Mouse (Mus musculus) liver (tissue): ENCODE data around the gene Cbfa2t2.
"Not testable (repeated sequence)": the region's sequence is repeated elsewhere in the genome, so short reads cannot be mapped to it uniquely, and the experiment has no call there.

Source experiments
- DNase-seq: peaks from one replicate; pipeline ENCODE4 v3.0.0-alpha.2; 2020; ENCODE audit warnings: mixed read lengths

The Cbfa2t2 gene

DNA sequence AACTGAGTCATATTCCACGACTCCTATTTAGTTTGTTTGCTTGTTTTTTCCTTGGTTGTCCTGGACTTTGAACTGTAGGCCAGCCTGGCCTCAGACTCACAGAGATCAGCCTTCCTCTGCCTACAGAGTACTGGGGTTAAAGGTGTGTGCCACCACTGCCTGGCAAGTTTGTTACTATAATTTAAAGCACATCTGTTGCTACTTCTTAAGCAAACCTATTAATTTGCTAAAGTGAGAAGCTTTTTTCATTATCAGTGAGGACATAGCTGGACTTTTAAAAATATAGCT is 38.7 kb downstream of the Cbfa2t2 start:
- no peak for DNase-seq

- DNase-seq = no peak
These were observed 39.6 kb downstream of the Cbfa2t2 start for GRCm38 (mm10) chr2:154475861-154476260.

GRCm38 (mm10) chr2:154477028-154477427 is 40.7 kb downstream of the Cbfa2t2 start:
- no peak for DNase-seq

DNA sequence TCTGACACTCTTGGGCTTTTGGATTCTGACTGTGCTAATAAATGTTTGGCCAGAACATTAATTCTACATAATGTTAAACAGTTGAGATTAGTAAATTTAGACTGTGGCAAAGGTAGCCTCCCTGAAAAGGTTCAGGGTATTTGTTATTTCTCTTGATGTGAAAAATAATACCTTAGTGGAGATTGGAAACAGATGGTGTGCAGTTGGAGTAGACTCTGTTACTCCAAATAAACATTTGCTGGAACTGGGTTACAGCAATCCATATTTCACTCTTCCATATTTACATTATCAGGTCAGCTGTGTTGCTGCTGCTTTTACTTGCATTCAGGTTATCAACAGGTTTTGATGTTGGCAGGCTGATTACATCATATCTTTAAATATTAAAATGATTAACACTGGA is 55.5 kb downstream of the Cbfa2t2 start:
- DNase-seq = no peak

GRCm38 (mm10) chr2:154493559-154493958 is 57.3 kb downstream of the Cbfa2t2 start:
- not testable (repeated sequence) for DNase-seq

GRCm38 (mm10) chr2:154495021-154495420 is 58.7 kb downstream of the Cbfa2t2 start:
- DNase-seq = no peak

- no peak for DNase-seq
These were observed 62.3 kb downstream of the Cbfa2t2 start for GRCm38 (mm10) chr2:154498571-154498970.

- DNase-seq = no peak
These were observed 63.5 kb downstream of the Cbfa2t2 start for GRCm38 (mm10) chr2:154499717-154500247.

DNA sequence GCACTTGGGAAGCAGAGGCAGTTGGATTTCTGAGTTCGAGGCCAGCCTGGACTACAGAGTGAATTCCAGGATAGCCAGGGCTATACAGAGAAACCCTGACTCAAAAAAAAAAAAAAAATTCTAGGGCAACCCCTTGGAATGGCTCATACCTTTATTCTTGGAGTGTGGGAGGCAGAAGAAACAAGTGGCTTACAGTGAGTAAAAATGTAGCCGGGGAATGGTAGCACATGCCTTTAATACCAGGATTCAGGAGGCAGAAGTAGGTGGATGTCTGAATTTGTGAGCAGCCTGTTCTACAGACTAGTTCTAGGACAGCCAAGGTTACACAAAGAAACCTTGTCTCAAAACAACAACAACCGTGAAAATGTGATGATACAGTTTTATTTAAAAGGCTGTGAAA is 64.5 kb downstream of the Cbfa2t2 start:
- DNase-seq = no peak

- no peak for DNase-seq
These were observed 70.8 kb downstream of the Cbfa2t2 start for GRCm38 (mm10) chr2:154507076-154507475.

DNA sequence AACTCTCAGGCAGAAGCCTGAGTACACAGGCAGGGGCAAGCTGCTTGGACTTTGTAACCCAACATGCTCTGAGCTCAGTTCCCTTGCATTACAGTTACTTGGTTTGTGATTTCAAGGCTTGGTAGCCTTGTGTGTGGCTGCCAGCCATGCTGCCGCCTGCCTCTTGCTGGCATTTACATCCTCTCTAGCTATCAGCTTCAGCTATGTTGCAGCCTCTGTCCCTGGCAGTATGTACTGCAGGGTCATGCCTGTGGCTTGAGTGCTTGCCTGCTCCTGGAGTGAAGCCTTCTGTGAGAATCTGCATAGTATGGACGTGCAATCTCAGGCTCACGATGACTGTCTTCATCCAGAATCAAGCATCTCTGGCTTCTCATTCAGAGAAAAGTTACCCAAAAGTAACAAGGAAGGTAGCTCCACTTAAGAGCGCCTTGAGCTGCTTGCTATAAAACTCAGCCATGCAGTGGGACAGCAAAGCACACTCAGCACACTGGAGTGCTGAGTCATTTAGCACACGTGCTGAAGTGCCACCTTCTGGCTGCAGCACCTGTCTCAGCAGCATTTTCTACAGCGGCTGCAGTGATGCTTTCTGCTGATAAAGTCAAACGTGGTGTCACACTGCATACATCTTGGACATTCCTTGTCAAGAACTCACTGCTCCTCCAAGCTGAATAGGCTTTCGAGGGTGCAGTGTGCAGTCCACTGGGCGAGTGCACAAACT is 71.4 kb downstream of the Cbfa2t2 start:
- peak; percentile 41 for DNase-seq

DNA sequence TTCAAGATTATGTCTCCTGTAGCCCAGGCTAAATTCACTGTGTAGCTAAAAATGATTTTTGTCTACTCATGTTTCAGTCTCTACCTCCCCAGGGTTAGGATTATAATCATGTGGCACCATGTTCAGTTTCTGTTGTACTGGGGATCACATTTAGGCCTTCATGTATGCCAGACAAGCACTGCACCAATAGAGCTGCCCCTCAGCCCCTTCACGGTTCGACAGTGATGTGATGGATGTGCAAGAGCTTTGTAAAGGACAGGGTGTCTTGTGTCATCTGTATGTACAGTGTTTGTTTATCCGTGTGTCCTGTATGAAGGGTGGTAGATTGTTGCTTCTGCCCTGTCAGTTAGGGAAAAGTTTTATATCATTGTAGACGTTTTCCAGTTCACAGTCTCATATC is 72.2 kb downstream of the Cbfa2t2 start:
- DNase-seq = no peak

GRCm38 (mm10) chr2:154510141-154510540 is 73.9 kb downstream of the Cbfa2t2 start:
- DNase-seq = no peak

DNA sequence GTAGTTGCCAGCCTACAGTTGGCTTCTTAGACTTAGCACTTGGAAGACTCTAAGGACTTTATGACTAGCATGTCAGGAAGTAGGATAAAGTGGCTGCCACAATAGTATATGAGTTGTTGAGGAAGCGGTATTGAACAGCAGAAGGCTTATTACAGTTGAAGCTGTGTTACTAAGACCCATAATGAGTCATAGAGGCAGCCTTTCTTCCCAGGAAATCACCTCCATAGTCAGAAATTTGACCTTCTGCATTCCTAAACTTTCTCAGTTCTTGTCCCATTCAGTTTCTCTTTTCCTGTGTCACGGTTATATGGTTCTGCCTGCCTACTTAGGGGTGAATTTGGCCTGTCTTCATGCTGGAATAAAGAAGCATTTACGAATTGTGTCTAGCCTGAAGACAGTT is 80.7 kb downstream of the Cbfa2t2 start:
- no peak for DNase-seq

GRCm38 (mm10) chr2:154517424-154517823 is 81.1 kb downstream of the Cbfa2t2 start:
- no peak for DNase-seq

GRCm38 (mm10) chr2:154521449-154521848 is 85.2 kb downstream of the Cbfa2t2 start:
- no peak for DNase-seq

- DNase-seq = no peak
These were observed 86.1 kb downstream of the Cbfa2t2 start for GRCm38 (mm10) chr2:154522334-154522733.

DNA sequence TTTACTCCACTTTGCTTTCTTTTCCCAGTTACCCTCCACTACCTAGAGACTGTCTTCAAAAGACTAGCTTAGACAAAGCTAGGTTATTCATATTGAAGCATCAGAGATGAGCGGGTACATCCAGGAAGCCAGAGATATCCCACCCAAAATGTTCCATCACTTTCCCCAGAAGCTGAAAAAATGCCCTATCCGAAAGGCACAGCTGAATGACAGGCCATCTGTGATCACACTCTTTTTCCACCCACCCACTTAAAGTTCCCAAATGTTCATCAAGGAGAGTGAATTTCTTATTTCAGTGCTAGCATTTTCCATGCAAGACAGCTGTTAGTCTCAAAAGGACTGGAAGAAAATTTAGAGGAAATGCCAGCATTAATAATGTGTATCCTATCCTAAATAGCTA is 89.0 kb downstream of the Cbfa2t2 start:
- DNase-seq = no peak

- DNase-seq = no peak
These were observed 90.2 kb downstream of the Cbfa2t2 start for GRCm38 (mm10) chr2:154526531-154526930.

- no peak for DNase-seq
These were observed 96.6 kb downstream of the Cbfa2t2 start for GRCm38 (mm10) chr2:154532888-154533287.

DNA sequence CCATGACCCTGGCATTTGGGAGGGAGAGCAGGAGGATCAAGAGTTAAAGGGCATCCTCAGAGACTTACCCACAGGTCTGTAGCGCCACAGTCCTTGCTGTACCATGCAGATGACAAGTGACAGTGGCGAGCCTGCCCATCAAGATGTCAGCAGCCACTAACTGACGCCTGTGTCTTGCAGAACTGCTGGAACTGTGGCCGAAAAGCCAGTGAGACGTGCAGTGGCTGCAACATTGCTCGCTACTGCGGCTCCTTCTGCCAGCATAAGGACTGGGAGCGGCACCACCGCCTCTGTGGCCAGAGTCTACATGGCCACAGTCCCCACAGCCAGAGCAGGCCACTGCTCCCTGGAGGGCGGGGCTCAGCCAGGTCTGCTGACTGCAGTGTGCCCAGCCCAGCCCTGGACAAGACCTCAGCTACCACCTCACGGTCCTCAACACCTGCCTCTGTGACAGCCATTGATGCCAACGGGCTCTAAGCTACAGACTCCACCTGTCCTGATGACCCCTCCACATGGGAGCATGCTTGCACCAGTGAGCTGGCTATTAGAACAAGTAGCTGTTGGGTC is 98.5 kb downstream of the Cbfa2t2 start:
- no peak for DNase-seq

DNA sequence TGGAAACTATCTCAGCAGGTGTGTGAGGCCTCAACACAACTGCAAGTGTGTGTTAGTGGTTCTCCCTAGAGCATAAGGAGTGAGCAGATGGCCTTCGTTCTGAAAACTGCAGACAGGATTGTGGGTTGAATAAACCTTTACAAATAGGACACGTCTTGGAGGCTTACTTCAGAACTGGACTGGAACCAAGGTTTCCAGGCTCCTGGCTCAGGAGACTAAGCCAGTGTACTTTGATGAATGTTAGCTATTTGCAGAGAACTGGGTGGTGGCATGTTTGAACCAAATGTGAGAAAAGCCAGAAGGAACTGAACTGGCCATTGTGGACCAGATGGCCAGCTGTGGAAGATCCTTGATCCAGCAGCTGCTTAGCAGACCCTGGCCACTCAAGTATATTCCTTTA is 102.0 kb downstream of the Cbfa2t2 start:
- no peak for DNase-seq

- no peak for DNase-seq
These were observed 102.4 kb downstream of the Cbfa2t2 start for GRCm38 (mm10) chr2:154538710-154539109.

DNA sequence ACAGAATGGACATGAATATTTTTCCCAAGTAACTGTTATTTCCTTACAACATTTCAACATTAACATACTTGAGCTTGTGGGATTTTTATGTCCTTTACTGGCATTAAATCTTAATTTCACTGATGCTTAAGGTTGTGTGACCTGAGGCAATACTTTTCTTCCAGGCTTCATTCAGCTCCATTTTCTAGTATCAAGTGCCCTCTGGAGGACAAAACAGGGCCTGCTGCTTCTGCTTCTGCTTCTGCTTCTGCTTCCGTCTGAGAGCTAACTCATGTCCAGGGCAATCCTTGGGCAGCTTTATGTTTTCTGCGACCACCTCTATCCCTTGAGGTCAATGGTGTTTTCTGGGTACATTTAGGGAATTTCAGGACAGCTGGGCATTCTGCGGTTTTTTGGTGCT is 103.4 kb downstream of the Cbfa2t2 start:
- DNase-seq = no peak

DNA sequence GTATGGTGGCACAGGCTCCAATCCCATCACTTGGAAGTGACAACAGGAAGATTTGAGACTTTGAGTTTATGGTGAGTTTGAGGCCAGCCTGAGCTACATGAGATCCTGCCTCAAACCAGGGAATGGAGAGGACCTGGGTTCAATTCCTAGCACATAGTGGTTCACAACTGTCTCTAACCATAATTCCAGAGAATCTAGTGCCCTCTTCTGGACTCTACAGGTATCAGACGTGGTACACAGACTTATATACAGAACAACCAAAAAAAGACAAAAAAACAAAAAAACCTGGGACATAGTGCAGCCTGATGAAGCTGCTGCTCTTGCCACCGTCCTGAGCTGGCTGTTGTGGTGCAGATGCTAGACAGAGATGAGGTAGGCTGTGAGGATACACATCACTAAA is 105.3 kb downstream of the Cbfa2t2 start:
- no peak for DNase-seq
